Mouse (Mus musculus) forebrain, embryonic 13.5 days (tissue): ENCODE data around the gene Gal3st2b. TPM values are rescaled to one million over a fixed set of nuclear protein-coding genes. Genes with fewer than 3 reads are reported as not detected.
"Not testable (repeated sequence)": the region's sequence is repeated elsewhere in the genome, so short reads cannot be mapped to it uniquely, and the experiment has no call there.

Source experiments
- ATAC-seq: fragments of 200-750 bp; cut with Nextera tagmentation; 2 replicates; pipeline ENCODE4 v1.8.0; 2017
- H3K27ac ChIP-seq: fragments of 300-500 bp; sonication (generic); 2 replicates; pipeline ENCODE4 v1.5.1; 2015; ENCODE audit warnings: inconsistent platforms, mild to moderate bottlenecking, moderate library complexity
- H3K27me3 ChIP-seq: fragments of 300-500 bp; sonication (generic); 2 replicates; pipeline ENCODE4 v1.6.1; 2015; ENCODE audit warnings: mild to moderate bottlenecking, inconsistent platforms
- H3K36me3 ChIP-seq: fragments of 300-500 bp; sonication (generic); 2 replicates; pipeline ENCODE4 v1.6.1; 2015; ENCODE audit warnings: mild to moderate bottlenecking, inconsistent platforms; ENCODE audit not compliant: poor library complexity, severe bottlenecking
- H3K4me1 ChIP-seq: fragments of 300-500 bp; sonication (generic); 2 replicates; pipeline ENCODE4 v1.6.1; 2015; ENCODE audit warnings: inconsistent platforms
- H3K4me2 ChIP-seq: fragments of 300-500 bp; sonication (generic); 2 replicates; pipeline ENCODE4 v1.6.1; 2015; ENCODE audit warnings: inconsistent platforms, mild to moderate bottlenecking, moderate library complexity
- H3K4me3 ChIP-seq: fragments of 300-500 bp; sonication (generic); 2 replicates; pipeline ENCODE4 v1.5.1; 2015; ENCODE audit warnings: mild to moderate bottlenecking, inconsistent platforms
- H3K9ac ChIP-seq: fragments of 300-500 bp; sonication (generic); 2 replicates; pipeline ENCODE4 v1.6.1; 2015; ENCODE audit warnings: mild to moderate bottlenecking, inconsistent platforms
- H3K9me3 ChIP-seq: fragments of 300-500 bp; sonication (generic); replicated peaks from 2 replicates; pipeline ENCODE4 v1.6.1; 2016; ENCODE audit warnings: inconsistent platforms
- WGBS: fragments of 180-500 bp; shearing (Covaris S2); methylation state at CpG from one replicate; pipeline ENCODE4 v1.1.7; 2015; 5-methylcytosine and 5-hydroxymethylcytosine counted together
- polyA plus RNA-seq: library from polyadenylated mRNA; unstranded; fragments of >200 nt; fragmentation: Nextera tagmentation; extraction: Ambion mirVana; gene quantifications from 2 replicates; pipeline ENCODE4 v1.2.1, GENCODE M21; 2015

Gal3st2b gene
- polyA plus RNA-seq, 1 experiment from 2014 or later, result not detected

DNA sequence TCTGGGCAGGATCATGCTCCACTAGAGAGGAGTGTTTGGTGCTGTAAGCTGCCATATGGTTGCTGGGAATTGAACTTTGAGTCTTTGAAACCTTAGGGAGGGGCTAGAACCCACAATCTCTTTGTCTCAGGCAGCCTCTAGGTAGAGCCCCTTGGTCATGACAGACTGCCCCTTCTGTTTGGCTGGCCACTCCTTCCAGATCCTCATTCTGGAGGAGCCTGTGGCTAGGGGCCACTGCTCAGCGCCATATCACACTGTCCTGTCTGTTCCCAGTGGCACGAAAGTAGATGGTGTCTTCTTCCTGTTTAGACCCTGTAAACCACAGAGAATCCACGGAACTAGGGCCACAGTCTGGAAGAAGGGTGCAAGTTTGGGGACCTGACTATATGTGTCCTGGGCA lies 4.5 kb downstream of the Gal3st2b start:
- WGBS, result 94% methylated on average over 3 of the region's 3 CpGs
- not testable (repeated sequence) for H3K9me3 ChIP-seq

GRCm38 (mm10) chr1:93923098-93923497 lies 5.0 kb downstream of the Gal3st2b start:
- H3K9ac ChIP-seq, H3K9me3 ChIP-seq: not testable (repeated sequence)

More for the DNA sequence above, 4.5 kb downstream of the Gal3st2b start:
- H3K27me3 ChIP-seq, H3K36me3 ChIP-seq, H3K4me3 ChIP-seq, H3K4me2 ChIP-seq, H3K9ac ChIP-seq, ATAC-seq, H3K4me1 ChIP-seq, H3K27ac ChIP-seq: not testable (repeated sequence)

GRCm38 (mm10) chr1:93935378-93935777 lies 17.3 kb downstream of the Gal3st2b start:
- not testable (repeated sequence) for H3K36me3 ChIP-seq, H3K27ac ChIP-seq, H3K4me2 ChIP-seq, H3K27me3 ChIP-seq, ATAC-seq, H3K4me1 ChIP-seq, H3K9ac ChIP-seq, H3K9me3 ChIP-seq, H3K4me3 ChIP-seq
- WGBS, result 85% methylated on average over 1 of the region's 1 CpGs

More at GRCm38 (mm10) chr1:93923098-93923497, 5.0 kb downstream of the Gal3st2b start:
- H3K27ac ChIP-seq, H3K4me2 ChIP-seq, H3K36me3 ChIP-seq, H3K4me3 ChIP-seq, H3K4me1 ChIP-seq, ATAC-seq, H3K27me3 ChIP-seq: not testable (repeated sequence)
- WGBS, result 63% methylated on average over 2 of the region's 2 CpGs

DNA sequence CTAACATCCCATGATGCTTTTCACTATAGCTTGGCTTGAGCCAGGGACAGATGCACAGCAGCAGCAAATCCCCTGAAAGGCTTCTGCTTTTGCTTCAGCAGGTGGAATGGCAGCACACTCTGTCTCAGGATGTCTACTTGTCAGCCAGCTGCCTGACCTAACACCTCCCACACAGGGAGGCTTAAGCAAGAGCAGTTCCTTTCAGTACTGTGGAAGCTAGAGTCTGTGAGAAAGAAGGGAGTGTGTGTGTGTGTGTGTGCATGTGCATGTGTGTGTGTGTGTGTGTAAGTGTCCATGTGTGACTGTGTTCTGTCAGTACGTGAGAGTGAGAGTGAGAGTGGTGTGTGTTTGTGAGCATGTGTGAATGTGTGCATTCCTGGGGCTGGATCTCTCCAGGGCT lies 19.7 kb downstream of the Gal3st2b start:
- H3K4me3 ChIP-seq, H3K9ac ChIP-seq, ATAC-seq, H3K4me2 ChIP-seq, H3K27me3 ChIP-seq, H3K4me1 ChIP-seq, H3K9me3 ChIP-seq, H3K36me3 ChIP-seq, H3K27ac ChIP-seq: not testable (repeated sequence)
- WGBS, result 60% methylated on average over 1 of the region's 1 CpGs

GRCm38 (mm10) chr1:93938415-93938814 lies 20.3 kb downstream of the Gal3st2b start:
- not testable (repeated sequence) for H3K36me3 ChIP-seq, H3K9me3 ChIP-seq, H3K27me3 ChIP-seq, H3K4me3 ChIP-seq, ATAC-seq, H3K4me1 ChIP-seq, H3K27ac ChIP-seq, H3K9ac ChIP-seq, H3K4me2 ChIP-seq
- WGBS, result 92% methylated on average over 7 of the region's 7 CpGs

- not testable (repeated sequence) for H3K4me2 ChIP-seq, H3K36me3 ChIP-seq, H3K4me3 ChIP-seq, H3K9me3 ChIP-seq, H3K27me3 ChIP-seq, H3K4me1 ChIP-seq, H3K27ac ChIP-seq, H3K9ac ChIP-seq
- WGBS, result no CpG with 5 or more reads among the region's 11 CpGs
- peak; percentile 30; the same call in 1 of the 2 replicates for ATAC-seq
Measured at GRCm38 (mm10) chr1:93949087-93949486, 31.0 kb downstream of the Gal3st2b start.

- H3K4me3 ChIP-seq, H3K9me3 ChIP-seq, H3K27ac ChIP-seq, H3K36me3 ChIP-seq, H3K9ac ChIP-seq, H3K27me3 ChIP-seq, ATAC-seq, H3K4me1 ChIP-seq, H3K4me2 ChIP-seq: not testable (repeated sequence)
- no CpG with 5 or more reads among the region's 1 CpGs for WGBS
Measured at GRCm38 (mm10) chr1:93966489-93966888, 48.4 kb downstream of the Gal3st2b start.

GRCm38 (mm10) chr1:93970380-93970779 lies 52.3 kb downstream of the Gal3st2b start:
- not testable (repeated sequence) for H3K9ac ChIP-seq, H3K36me3 ChIP-seq, H3K9me3 ChIP-seq, ATAC-seq, H3K27me3 ChIP-seq, H3K4me3 ChIP-seq, H3K4me1 ChIP-seq, H3K27ac ChIP-seq, H3K4me2 ChIP-seq
- 97% methylated on average over 3 of the region's 5 CpGs for WGBS

GRCm38 (mm10) chr1:93970797-93971196 lies 52.7 kb downstream of the Gal3st2b start:
- H3K27ac ChIP-seq, H3K4me1 ChIP-seq, ATAC-seq, H3K9ac ChIP-seq, H3K9me3 ChIP-seq, H3K4me3 ChIP-seq, H3K4me2 ChIP-seq, H3K36me3 ChIP-seq, H3K27me3 ChIP-seq: not testable (repeated sequence)
- no CpG with 5 or more reads among the region's 4 CpGs for WGBS

GRCm38 (mm10) chr1:93975764-93976163 lies 57.7 kb downstream of the Gal3st2b start:
- not testable (repeated sequence) for H3K4me3 ChIP-seq, H3K4me2 ChIP-seq, H3K9me3 ChIP-seq, ATAC-seq, H3K27ac ChIP-seq, H3K36me3 ChIP-seq, H3K9ac ChIP-seq, H3K27me3 ChIP-seq, H3K4me1 ChIP-seq
- 90% methylated on average over 2 of the region's 4 CpGs for WGBS

DNA sequence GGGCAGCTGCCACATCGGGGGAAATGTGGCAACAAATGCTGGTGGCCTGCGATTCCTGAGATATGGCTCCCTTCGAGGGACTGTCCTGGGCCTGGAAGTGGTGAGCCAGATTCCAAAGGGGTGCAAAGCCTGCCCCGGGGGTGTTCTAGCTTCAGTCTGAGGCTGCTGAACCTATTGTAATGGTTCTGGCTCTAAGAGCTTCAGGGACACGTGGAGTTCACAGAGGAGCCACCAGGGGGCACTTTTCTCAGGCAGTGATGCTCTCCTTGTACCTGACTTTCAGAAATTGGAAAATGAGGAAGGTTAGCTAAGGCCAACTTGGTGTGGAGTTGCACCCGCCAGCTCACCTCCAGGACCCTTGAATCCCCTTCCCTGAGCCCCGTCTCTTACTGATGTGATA lies 60.2 kb downstream of the Gal3st2b start:
- not testable (repeated sequence) for H3K4me1 ChIP-seq, H3K9ac ChIP-seq, H3K9me3 ChIP-seq, H3K27ac ChIP-seq, H3K27me3 ChIP-seq, ATAC-seq, H3K36me3 ChIP-seq, H3K4me3 ChIP-seq, H3K4me2 ChIP-seq
- WGBS, result no CpG with 5 or more reads among the region's 7 CpGs

DNA sequence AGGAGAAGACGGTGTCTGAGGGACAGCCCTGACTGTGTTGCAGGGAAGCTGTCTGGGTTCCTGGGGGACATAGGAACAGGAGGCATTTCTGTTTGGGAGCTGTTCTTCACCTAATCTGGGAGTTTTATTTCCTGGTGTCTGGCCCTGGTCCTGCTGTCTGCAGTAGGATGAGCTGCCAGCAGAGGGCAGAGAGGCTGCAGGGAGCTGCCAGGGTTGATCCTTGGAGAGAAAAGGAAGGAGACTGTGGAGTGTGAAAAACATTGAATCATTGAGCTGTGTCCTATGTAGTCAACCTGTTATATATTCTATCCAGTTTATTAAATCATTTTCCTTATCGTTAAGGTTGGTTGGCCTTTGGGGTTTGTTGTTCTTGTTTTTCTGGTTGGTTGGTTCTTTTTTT lies 62.8 kb downstream of the Gal3st2b start:
- H3K9me3 ChIP-seq, H3K27ac ChIP-seq, H3K4me3 ChIP-seq, H3K4me2 ChIP-seq, H3K27me3 ChIP-seq, H3K9ac ChIP-seq, H3K4me1 ChIP-seq, H3K36me3 ChIP-seq: not testable (repeated sequence)
- WGBS, result no CpG with 5 or more reads among the region's 2 CpGs
- peak; percentile 68; the same call in 1 of the 2 replicates for ATAC-seq

DNA sequence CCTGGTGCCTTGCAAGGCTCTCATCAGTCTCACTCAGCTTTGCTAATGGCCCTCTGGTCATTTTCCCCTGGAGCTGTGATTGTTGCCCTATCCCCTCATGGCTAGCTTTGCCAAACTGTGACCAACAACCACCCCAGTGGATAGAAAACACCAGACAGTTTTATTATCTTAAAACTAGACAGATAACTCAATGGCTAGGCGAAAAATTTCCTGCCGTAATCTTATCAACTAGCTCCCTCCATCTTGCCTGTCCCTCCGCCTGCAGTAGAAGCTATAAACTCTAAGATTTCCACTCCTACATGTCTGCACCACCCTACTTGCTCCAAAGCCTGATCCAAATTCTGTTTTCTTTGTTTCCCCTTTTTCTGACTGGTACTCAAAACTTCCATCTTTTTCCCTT lies 68.1 kb downstream of the Gal3st2b start:
- Histone ChIP-seq H3K36me3 (no peaks in the 10 kb centered on the region), H3K9me3 (no peaks in the 10 kb centered on the region), H3K27ac (no peak overlapping the region), H3K4me3 (no peak overlapping the region), H3K4me2 (no peak overlapping the region), H3K9ac (no peak overlapping the region), H3K27me3 (no peaks in the 10 kb centered on the region), H3K4me1 (no peaks in the 10 kb centered on the region)
- 90% methylated on average over 3 of the region's 3 CpGs for WGBS
- ATAC-seq, result no peak
